Mouse (Mus musculus) liver, embryonic 14.5 days (tissue): ENCODE measurements around the gene Axdnd1.

Experiments used
- CTCF ChIP-seq: IDR thresholded peaks from 2 replicates; pipeline ENCODE4 v1.5.1; 2016; ENCODE audit warnings: antibody characterized with exemption, low read depth, control low read depth
- EP300 ChIP-seq: IDR thresholded peaks from 2 replicates; pipeline ENCODE4 v1.6.1; 2016; ENCODE audit warnings: antibody characterized with exemption, low read depth

GRCm38 (mm10) chr1:156365740-156366139, 55.2 kb downstream of the Axdnd1 start, which contains the start of gene Gm2000:
- TF ChIP-seq CTCF (no peak), EP300 (no peak)
